Mouse (Mus musculus) gonadal fat pad, adult 2 months (tissue): ENCODE measurements around the gene Aldh18a1. TPM values are rescaled to one million over a fixed set of nuclear protein-coding genes. Genes with fewer than 3 reads are reported as not detected.
"Not testable (repeated sequence)": the region's sequence is repeated elsewhere in the genome, so short reads cannot be mapped to it uniquely, and the experiment has no call there.

Source experiments
- DNase-seq: peaks from one replicate; pipeline ENCODE4 v3.0.0-alpha.2; 2012; ENCODE audit warnings: low read depth
- polyA plus RNA-seq: library from polyadenylated mRNA; depleted of rRNA; stranded (reverse); fragments of >200 nt; gene quantifications from 2 replicates; pipeline ENCODE4 v1.2.3, GENCODE M21; 2012; rRNA removed

The Aldh18a1 gene
- 24.8 and 26.1 TPM in 2 replicates for polyA plus RNA-seq

GRCm38 (mm10) chr19:40588293-40588654 lies at the start of gene Aldh18a1:
Gene Aldh18a1, minus strand, starts transcription at chr19:40588463.
- no peak for DNase-seq

GRCm38 (mm10) chr19:40637601-40638000 lies 49.3 kb upstream of the Aldh18a1 start:
- DNase-seq = no peak

GRCm38 (mm10) chr19:40637091-40637490 lies 48.8 kb upstream of the Aldh18a1 start:
- no peak for DNase-seq

GRCm38 (mm10) chr19:40633144-40633543 lies 44.9 kb upstream of the Aldh18a1 start:
- DNase-seq = no peak

GRCm38 (mm10) chr19:40632668-40633067 lies 44.4 kb upstream of the Aldh18a1 start:
- DNase-seq = no peak

- no peak for DNase-seq
These were observed 43.9 kb upstream of the Aldh18a1 start for GRCm38 (mm10) chr19:40632193-40632592.

- DNase-seq = no peak
These were observed 42.3 kb upstream of the Aldh18a1 start for GRCm38 (mm10) chr19:40630606-40631005.

GRCm38 (mm10) chr19:40630096-40630495 lies 41.8 kb upstream of the Aldh18a1 start:
- no peak for DNase-seq

GRCm38 (mm10) chr19:40628950-40629349 lies 40.7 kb upstream of the Aldh18a1 start:
- no peak for DNase-seq

GRCm38 (mm10) chr19:40625935-40626334 lies 37.7 kb upstream of the Aldh18a1 start:
- no peak for DNase-seq

- DNase-seq = not testable (repeated sequence)
These were observed 33.4 kb upstream of the Aldh18a1 start for GRCm38 (mm10) chr19:40621616-40622015.

GRCm38 (mm10) chr19:40616021-40616420 lies 27.8 kb upstream of the Aldh18a1 start:
- no peak for DNase-seq

- DNase-seq = no peak
These were observed 26.5 kb upstream of the Aldh18a1 start for GRCm38 (mm10) chr19:40614811-40615210.

GRCm38 (mm10) chr19:40611830-40612506 lies 23.7 kb upstream of the Aldh18a1 start, which contains the start of the genes Tctn3 and Entpd1:
Gene Tctn3, minus strand, starts transcription at chr19:40612233.
Gene Entpd1, plus strand, starts transcription at chr19:40612366.
- DNase-seq = no peak

GRCm38 (mm10) chr19:40607676-40608075 lies 19.4 kb upstream of the Aldh18a1 start:
- DNase-seq = no peak

- no peak for DNase-seq
These were observed 16.9 kb upstream of the Aldh18a1 start for GRCm38 (mm10) chr19:40605189-40605588.

GRCm38 (mm10) chr19:40601870-40602269 lies 13.6 kb upstream of the Aldh18a1 start:
- no peak for DNase-seq

GRCm38 (mm10) chr19:40600846-40601245 lies 12.6 kb upstream of the Aldh18a1 start:
- DNase-seq = not testable (repeated sequence)

- DNase-seq = no peak
These were observed 7.6 kb upstream of the Aldh18a1 start for GRCm38 (mm10) chr19:40595831-40596230.

GRCm38 (mm10) chr19:40595231-40595630 lies 7.0 kb upstream of the Aldh18a1 start:
- no peak for DNase-seq

- no peak for DNase-seq
These were observed 1.2 kb upstream of the Aldh18a1 start for GRCm38 (mm10) chr19:40589530-40589880.

GRCm38 (mm10) chr19:40588847-40589529 lies 725 bp upstream of the Aldh18a1 start:
- DNase-seq = no peak
